Mouse (Mus musculus) 416B (cell line): ENCODE data around the gene Mta1.

Experiments used
- DNase-seq: peaks from one replicate; pipeline ENCODE4 v3.0.0; 2011; ENCODE audit warnings: low read depth

Mta1 gene

GRCm38 (mm10) chr12:113097749-113098281 lies at the start of gene Mta1:
TSS of gene Mta1 (plus strand) at chr12:113098278.
- DNase-seq, result no peak

GRCm38 (mm10) chr12:113049836-113050235 lies 48.2 kb upstream of the Mta1 start:
- peak; percentile 86 for DNase-seq

- DNase-seq, result no peak
These were observed 47.4 kb upstream of the Mta1 start for GRCm38 (mm10) chr12:113050671-113051070.

- no peak for DNase-seq
These were observed 46.3 kb upstream of the Mta1 start for GRCm38 (mm10) chr12:113051628-113052403.

- DNase-seq, result no peak
These were observed 42.0 kb upstream of the Mta1 start for GRCm38 (mm10) chr12:113056089-113056488.

- no peak for DNase-seq
These were observed 37.9 kb upstream of the Mta1 start for GRCm38 (mm10) chr12:113060178-113060577.

- no peak for DNase-seq
These were observed 36.5 kb upstream of the Mta1 start for GRCm38 (mm10) chr12:113061606-113062005.

- no peak for DNase-seq
These were observed 35.9 kb upstream of the Mta1 start for GRCm38 (mm10) chr12:113062201-113062600.

GRCm38 (mm10) chr12:113063700-113064099 lies 34.4 kb upstream of the Mta1 start:
- no peak for DNase-seq

- DNase-seq, result no peak
These were observed 30.1 kb upstream of the Mta1 start for GRCm38 (mm10) chr12:113068002-113068401.

GRCm38 (mm10) chr12:113069389-113069788 lies 28.7 kb upstream of the Mta1 start:
- DNase-seq, result no peak

GRCm38 (mm10) chr12:113071321-113071720 lies 26.8 kb upstream of the Mta1 start:
- no peak for DNase-seq

GRCm38 (mm10) chr12:113071827-113072226 lies 26.3 kb upstream of the Mta1 start:
- DNase-seq, result no peak

- peak; percentile 33 for DNase-seq
These were observed 24.4 kb upstream of the Mta1 start for GRCm38 (mm10) chr12:113073420-113074328.

- peak; percentile 80 for DNase-seq
These were observed 23.6 kb upstream of the Mta1 start, which contains the start of gene Tex22 for GRCm38 (mm10) chr12:113074329-113075062. TSS of gene Tex22 (plus strand) at chr12:113074502.

- peak; percentile 94 for DNase-seq
These were observed 23.0 kb upstream of the Mta1 start for GRCm38 (mm10) chr12:113075063-113075454.

- no peak for DNase-seq
These were observed 22.6 kb upstream of the Mta1 start for GRCm38 (mm10) chr12:113075486-113075885.

GRCm38 (mm10) chr12:113087276-113087675 lies 10.8 kb upstream of the Mta1 start:
- no peak for DNase-seq

GRCm38 (mm10) chr12:113088026-113088425 lies 10.1 kb upstream of the Mta1 start:
- DNase-seq, result no peak

GRCm38 (mm10) chr12:113089107-113089506 lies 9.0 kb upstream of the Mta1 start:
- DNase-seq, result no peak

- DNase-seq, result no peak
These were observed 8.0 kb upstream of the Mta1 start for GRCm38 (mm10) chr12:113090053-113090452.

- DNase-seq, result no peak
These were observed 1.0 kb upstream of the Mta1 start for GRCm38 (mm10) chr12:113097040-113097439.
